Mouse (Mus musculus): ENCODE measurements around the gene Cpsf3. TPM values are rescaled to one million over a fixed set of nuclear protein-coding genes. Genes with fewer than 3 reads are reported as not detected.

Cpsf3 gene
- polyA plus RNA-seq, 1 experiment from 2014 or later = 105 TPM

DNA sequence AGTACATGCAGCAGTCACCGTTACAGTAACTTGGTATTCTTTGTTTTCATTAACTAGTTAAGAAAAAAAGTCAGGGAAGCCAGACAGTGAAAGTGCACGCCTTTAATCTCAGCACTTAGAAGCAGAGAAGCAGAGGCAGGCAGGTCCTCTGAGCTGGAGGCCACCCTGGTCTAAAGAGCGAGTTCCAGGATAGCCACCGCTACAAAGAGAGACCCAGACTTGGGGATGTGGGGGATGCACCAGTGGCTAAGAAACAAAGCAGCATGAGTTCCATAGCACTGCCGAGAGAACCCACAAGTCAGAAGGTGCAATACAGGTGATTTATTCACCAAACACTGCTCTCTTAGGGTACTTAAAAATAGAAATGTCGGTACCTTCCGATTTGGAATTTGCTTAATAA lies 47.8 kb downstream of the Cpsf3 start:
- H3K27ac ChIP-seq (ENCODE audit: low read length) = no peak overlapping the region
- no peak overlapping the region for H3K4me2 ChIP-seq (replicated peaks; ENCODE audit: low read depth, low read length)
- no peaks in the 10 kb centered on the region for H3K27me3 ChIP-seq (ENCODE audit: control insufficient read depth, insufficient read depth, low read length)
- no peak for ATAC-seq (ENCODE audit: insufficient number of reproducible peaks, insufficient read depth, low FRiP score, low read depth)
- no peaks in the 10 kb centered on the region for H3K4me1 ChIP-seq (ENCODE audit: control insufficient read depth, insufficient read depth, low read length)
- no peak overlapping the region for H3K9ac ChIP-seq (replicated peaks; ENCODE audit: low read depth, low read length)
- H3K9me3 ChIP-seq (ENCODE audit: control insufficient read depth, low read depth, low read length) = no peaks in the 10 kb centered on the region
- no peak overlapping the region for H3K4me3 ChIP-seq (ENCODE audit: low read depth, low read length)
- peaks cover 46% of the 10 kb centered on the region; the same call in 1 of the 2 replicates for H3K36me3 ChIP-seq (ENCODE audit: control insufficient read depth, insufficient read depth, low read length)
- WGBS = 89% methylated on average over 7 of the region's 7 CpGs

DNA sequence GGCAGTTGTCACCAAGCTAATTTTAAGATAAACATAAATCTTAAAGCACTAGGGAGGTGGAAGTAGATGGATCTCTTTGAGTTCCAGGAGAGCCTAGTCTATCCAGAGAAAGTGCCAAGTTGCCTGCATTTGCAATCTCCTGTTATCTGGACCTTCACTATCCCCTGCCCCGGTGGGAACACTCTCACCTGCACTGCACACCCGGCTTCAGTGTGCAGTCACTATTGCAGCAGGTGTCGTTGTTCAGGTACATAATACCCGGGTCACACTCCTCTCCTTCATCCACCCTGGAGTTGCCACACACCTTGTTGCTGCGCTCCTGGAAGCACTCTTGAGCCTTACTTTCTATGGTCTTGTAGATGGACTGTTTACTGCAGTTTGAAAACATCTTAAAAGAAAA lies 48.6 kb downstream of the Cpsf3 start:
- Histone ChIP-seq H3K36me3 (ENCODE audit: control insufficient read depth, insufficient read depth, low read length) (peaks cover 40% of the 10 kb centered on the region; the same call in 1 of the 2 replicates), H3K9me3 (ENCODE audit: control insufficient read depth, low read depth, low read length) (no peaks in the 10 kb centered on the region), H3K9ac (replicated peaks; ENCODE audit: low read depth, low read length) (no peak overlapping the region), H3K27me3 (ENCODE audit: control insufficient read depth, insufficient read depth, low read length) (no peaks in the 10 kb centered on the region), H3K27ac (ENCODE audit: low read length) (no peak overlapping the region), H3K4me1 (ENCODE audit: control insufficient read depth, insufficient read depth, low read length) (no peaks in the 10 kb centered on the region), H3K4me2 (replicated peaks; ENCODE audit: low read depth, low read length) (no peak overlapping the region), H3K4me3 (ENCODE audit: low read depth, low read length) (no peak overlapping the region)
- no peak for ATAC-seq (ENCODE audit: insufficient number of reproducible peaks, insufficient read depth, low FRiP score, low read depth)
- 88% methylated on average over 5 of the region's 5 CpGs for whole genome bisulfite sequencing

DNA sequence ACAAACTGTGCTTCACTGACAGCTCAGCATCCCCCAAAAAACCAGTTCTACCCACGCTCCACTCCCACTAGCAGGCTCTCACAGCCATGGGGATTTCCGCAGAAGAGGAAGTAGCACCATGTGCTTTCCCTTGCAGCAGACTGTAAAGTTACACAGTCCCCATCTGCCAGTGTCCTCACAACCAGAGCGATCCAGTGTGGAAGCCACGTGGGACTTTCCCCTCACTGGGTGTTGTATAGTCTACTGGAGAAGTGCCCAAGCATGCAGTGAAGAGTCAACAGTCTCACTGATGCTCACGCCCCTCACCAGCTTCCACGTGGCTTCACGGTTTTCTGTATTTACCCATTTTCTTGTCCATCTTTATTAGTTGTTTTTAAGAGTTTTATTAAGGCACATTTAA lies 50.7 kb downstream of the Cpsf3 start:
- WGBS = 89% methylated on average over 7 of the region's 7 CpGs
- H3K9ac ChIP-seq (replicated peaks; ENCODE audit: low read depth, low read length) = no peak overlapping the region

GRCm38 (mm10) chr12:21337171-21337570 lies 52.0 kb downstream of the Cpsf3 start:
- H3K27me3 ChIP-seq (ENCODE audit: control insufficient read depth, insufficient read depth, low read length) = no peaks in the 10 kb centered on the region

More for the DNA sequence above, 50.7 kb downstream of the Cpsf3 start:
- H3K27me3 ChIP-seq (ENCODE audit: control insufficient read depth, insufficient read depth, low read length) = no peaks in the 10 kb centered on the region
- no peak overlapping the region for H3K4me2 ChIP-seq (replicated peaks; ENCODE audit: low read depth, low read length)
- H3K36me3 ChIP-seq (ENCODE audit: control insufficient read depth, insufficient read depth, low read length) = peaks cover 36% of the 10 kb centered on the region
- no peak for ATAC-seq (ENCODE audit: insufficient number of reproducible peaks, insufficient read depth, low FRiP score, low read depth)
- no peak overlapping the region for H3K4me3 ChIP-seq (ENCODE audit: low read depth, low read length)
- H3K4me1 ChIP-seq (ENCODE audit: control insufficient read depth, insufficient read depth, low read length) = no peaks in the 10 kb centered on the region
- no peaks in the 10 kb centered on the region for H3K9me3 ChIP-seq (ENCODE audit: control insufficient read depth, low read depth, low read length)
- no peak overlapping the region for H3K27ac ChIP-seq (ENCODE audit: low read length)

DNA sequence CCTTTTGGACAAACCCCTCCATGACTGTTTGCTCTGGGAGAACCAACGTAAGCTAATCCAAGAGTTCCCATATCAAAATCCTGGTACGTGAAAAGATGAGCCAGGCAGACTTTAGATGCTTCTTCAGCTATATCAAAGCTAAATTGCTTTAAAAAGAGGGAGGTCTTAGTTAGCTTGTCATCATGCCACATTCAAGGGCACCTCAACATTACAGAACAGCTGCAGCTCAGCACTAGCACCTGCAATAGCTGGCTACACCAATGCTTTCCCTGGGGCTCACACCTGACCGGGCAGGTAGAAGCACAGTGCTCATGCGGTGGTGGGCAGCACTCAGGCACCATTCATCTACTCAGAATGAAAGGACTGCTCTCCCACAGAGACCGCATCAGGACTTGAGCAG lies 55.5 kb downstream of the Cpsf3 start:
- Histone ChIP-seq H3K4me1 (ENCODE audit: control insufficient read depth, insufficient read depth, low read length) (no peaks in the 10 kb centered on the region), H3K4me3 (ENCODE audit: low read depth, low read length) (no peak overlapping the region), H3K9me3 (ENCODE audit: control insufficient read depth, low read depth, low read length) (no peaks in the 10 kb centered on the region), H3K36me3 (ENCODE audit: control insufficient read depth, insufficient read depth, low read length) (peaks cover 30% of the 10 kb centered on the region), H3K27ac (ENCODE audit: low read length) (no peak overlapping the region), H3K27me3 (ENCODE audit: control insufficient read depth, insufficient read depth, low read length) (no peaks in the 10 kb centered on the region), H3K9ac (replicated peaks; ENCODE audit: low read depth, low read length) (no peak overlapping the region), H3K4me2 (replicated peaks; ENCODE audit: low read depth, low read length) (no peak overlapping the region)
- no peak for ATAC-seq (ENCODE audit: insufficient number of reproducible peaks, insufficient read depth, low FRiP score, low read depth)
- 92% methylated on average over 5 of the region's 5 CpGs for WGBS

More at GRCm38 (mm10) chr12:21337171-21337570, 52.0 kb downstream of the Cpsf3 start:
- H3K4me2 ChIP-seq (replicated peaks; ENCODE audit: low read depth, low read length) = no peak overlapping the region
- H3K9ac ChIP-seq (replicated peaks; ENCODE audit: low read depth, low read length) = no peak overlapping the region
- no peaks in the 10 kb centered on the region for H3K4me1 ChIP-seq (ENCODE audit: control insufficient read depth, insufficient read depth, low read length)
- no peaks in the 10 kb centered on the region for H3K9me3 ChIP-seq (ENCODE audit: control insufficient read depth, low read depth, low read length)
- no peak overlapping the region for H3K27ac ChIP-seq (ENCODE audit: low read length)
- peaks cover 31% of the 10 kb centered on the region for H3K36me3 ChIP-seq (ENCODE audit: control insufficient read depth, insufficient read depth, low read length)
- ATAC-seq (ENCODE audit: insufficient number of reproducible peaks, insufficient read depth, low FRiP score, low read depth) = no peak
- 92% methylated on average over 5 of the region's 5 CpGs for WGBS
- no peak overlapping the region for H3K4me3 ChIP-seq (ENCODE audit: low read depth, low read length)

- H3K9me3 ChIP-seq (ENCODE audit: control insufficient read depth, low read depth, low read length) = 0 out of 2 replicates have a peak, but pooled peaks cover 3% of the 10 kb centered on the region
- H3K27ac ChIP-seq (ENCODE audit: low read length) = no peak overlapping the region
- 93% methylated on average over 7 of the region's 7 CpGs for WGBS
- H3K4me3 ChIP-seq (ENCODE audit: low read depth, low read length) = no peak overlapping the region
- no peaks in the 10 kb centered on the region for H3K4me1 ChIP-seq (ENCODE audit: control insufficient read depth, insufficient read depth, low read length)
- peaks cover 33% of the 10 kb centered on the region for H3K36me3 ChIP-seq (ENCODE audit: control insufficient read depth, insufficient read depth, low read length)
- ATAC-seq (ENCODE audit: insufficient number of reproducible peaks, insufficient read depth, low FRiP score, low read depth) = no peak
- no peaks in the 10 kb centered on the region for H3K27me3 ChIP-seq (ENCODE audit: control insufficient read depth, insufficient read depth, low read length)
- no peak overlapping the region for H3K4me2 ChIP-seq (replicated peaks; ENCODE audit: low read depth, low read length)
- H3K9ac ChIP-seq (replicated peaks; ENCODE audit: low read depth, low read length) = no peak overlapping the region
Measured at GRCm38 (mm10) chr12:21346972-21347371, 61.8 kb downstream of the Cpsf3 start.

- Histone ChIP-seq H3K9ac (replicated peaks; ENCODE audit: low read depth, low read length) (no peak overlapping the region), H3K4me2 (replicated peaks; ENCODE audit: low read depth, low read length) (no peak overlapping the region), H3K4me3 (ENCODE audit: low read depth, low read length) (no peak overlapping the region), H3K4me1 (ENCODE audit: control insufficient read depth, insufficient read depth, low read length) (no peaks in the 10 kb centered on the region), H3K27me3 (ENCODE audit: control insufficient read depth, insufficient read depth, low read length) (no peaks in the 10 kb centered on the region), H3K27ac (ENCODE audit: low read length) (no peak overlapping the region), H3K9me3 (ENCODE audit: control insufficient read depth, low read depth, low read length) (0 out of 2 replicates have a peak, but pooled peaks cover 4% of the 10 kb centered on the region), H3K36me3 (ENCODE audit: control insufficient read depth, insufficient read depth, low read length) (peaks cover 37% of the 10 kb centered on the region)
- 81% methylated on average over 7 of the region's 7 CpGs for WGBS
- ATAC-seq (ENCODE audit: insufficient number of reproducible peaks, insufficient read depth, low FRiP score, low read depth) = no peak
Measured at GRCm38 (mm10) chr12:21350113-21350876, 65.1 kb downstream of the Cpsf3 start.

DNA sequence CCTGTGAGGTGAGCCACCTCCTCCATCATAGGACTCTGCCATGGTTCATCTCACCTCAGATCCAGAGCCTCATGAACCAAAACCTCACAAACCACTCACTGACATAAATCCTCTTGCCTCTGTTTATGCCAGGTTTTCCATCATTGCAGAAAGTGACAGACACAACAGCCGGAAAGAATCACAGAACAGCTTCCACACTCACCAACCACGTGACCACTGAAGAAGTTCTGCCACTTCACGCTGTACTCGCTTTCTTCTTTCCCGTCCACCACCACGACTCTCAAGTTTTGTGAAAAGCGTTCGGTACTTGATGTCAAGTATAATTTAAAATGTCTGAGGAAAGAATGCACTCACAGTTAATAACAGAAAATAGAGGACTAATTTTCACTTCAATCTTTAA lies 68.5 kb downstream of the Cpsf3 start:
- Histone ChIP-seq H3K36me3 (ENCODE audit: control insufficient read depth, insufficient read depth, low read length) (peaks cover 33% of the 10 kb centered on the region), H3K4me1 (ENCODE audit: control insufficient read depth, insufficient read depth, low read length) (no peaks in the 10 kb centered on the region), H3K9ac (replicated peaks; ENCODE audit: low read depth, low read length) (no peak overlapping the region), H3K27ac (ENCODE audit: low read length) (no peak overlapping the region), H3K27me3 (ENCODE audit: control insufficient read depth, insufficient read depth, low read length) (no peaks in the 10 kb centered on the region), H3K9me3 (ENCODE audit: control insufficient read depth, low read depth, low read length) (0 out of 2 replicates have a peak, but pooled peaks cover 4% of the 10 kb centered on the region), H3K4me2 (replicated peaks; ENCODE audit: low read depth, low read length) (no peak overlapping the region), H3K4me3 (ENCODE audit: low read depth, low read length) (no peak overlapping the region)
- 91% methylated on average over 8 of the region's 8 CpGs for WGBS
- ATAC-seq (ENCODE audit: insufficient number of reproducible peaks, insufficient read depth, low FRiP score, low read depth) = no peak

Data from stomach, embryonic 14.5 days (tissue).